Mouse (Mus musculus) CH12.LX (cell line): ENCODE results near the gene Zfp791.

Experiments
- CTCF ChIP-seq, 2 experiments: IDR thresholded peaks in 1 of 2; conservative IDR thresholded peaks in 1 of 2; 2 replicates each; pipeline ENCODE4 v1.5.1; 2011 to 2012; ENCODE audit warnings: low read depth in 2 of 2, low read length in 2 of 2, improper control_type of control experiment in 1 of 2, inconsistent platforms in 1 of 2, mild to moderate bottlenecking in 1 of 2, moderate library complexity in 1 of 2
- E2F4 ChIP-seq: IDR thresholded peaks from 2 replicates; pipeline ENCODE4 v1.6.1; 2011; ENCODE audit warnings: low read depth, low read length, improper control_type of control experiment; ENCODE audit not compliant: insufficient replicate concordance
- GABPA ChIP-seq: IDR thresholded peaks from 2 replicates; pipeline ENCODE4 v1.6.1; 2012; ENCODE audit warnings: low read depth, low read length, improper control_type of control experiment, inconsistent platforms; ENCODE audit not compliant: insufficient replicate concordance
- JUND ChIP-seq: conservative IDR thresholded peaks from 2 replicates; pipeline ENCODE4 v1.6.1; 2011; ENCODE audit warnings: low read depth, low read length, improper control_type of control experiment
- MAFK ChIP-seq: IDR thresholded peaks from 2 replicates; pipeline ENCODE4 v1.6.1; 2011; ENCODE audit warnings: low read length, improper control_type of control experiment; ENCODE audit not compliant: insufficient replicate concordance
- POLR2A ChIP-seq: IDR thresholded peaks from 2 replicates; pipeline ENCODE4 v1.6.1; 2011; ENCODE audit warnings: low read depth, mild to moderate bottlenecking, improper control_type of control experiment, low read length
- POLR2AphosphoS2 ChIP-seq: IDR thresholded peaks from 2 replicates; pipeline ENCODE4 v1.6.1; 2011; ENCODE audit warnings: low read depth, low read length, improper control_type of control experiment
- RCOR1 ChIP-seq: conservative IDR thresholded peaks from 2 replicates; pipeline ENCODE4 v1.6.1; 2012; ENCODE audit warnings: low read depth, mild to moderate bottlenecking, inconsistent platforms, low read length, improper control_type of control experiment

- no peak for TF ChIP-seq POLR2AphosphoS2
- no peak for TF ChIP-seq RCOR1
- no peak for TF ChIP-seq MAFK
- TF ChIP-seq POLR2A = no peak
- no peak for TF ChIP-seq CTCF (conservative IDR thresholded peaks at IDR 0.05 in 1 of 2, IDR thresholded peaks at IDR 0.05 in 1 of 2; ENCODE audit: low read depth in 2 of 2, low read length in 2 of 2)
- no peak for TF ChIP-seq GABPA
- no peak for TF ChIP-seq E2F4
- no peak for TF ChIP-seq JUND
Observed at GRCm38 (mm10) chr8:85100076-85100665, 22.7 kb downstream of the Zfp791 start.
